ENCODE assay signal across 11 mouse cellular contexts in genomic region chr1:133900825-133901224, GRCm38 (mm10). TPM values are rescaled to one million over a fixed set of nuclear protein-coding genes. Genes with fewer than 3 reads are reported as not detected.
DNase-seq lines count a peak whose midpoint lies in the region; ATAC-seq lines count a peak whose summit lies in the region.
"Had no signal": no experiment of that assay in that cellular context is flagged by ENCODE, and none has a peak within 500 bp of the region (broad histone marks: within the 10 kb centered on the region; RNA-seq: fewer than 3 reads in every experiment).

No protein-coding gene starts in this region.

- no peak for ATAC-seq in CD4-positive, CD25-positive, alpha-beta regulatory T cell, adult 4 months
- ATAC-seq: intestine, embryonic 16.5 days had no signal

- peak; percentile 58 for DNase-seq in testis, postnatal 10 days (ENCODE audit: low spot score)
- DNase-seq in testis, postnatal 14 days (ENCODE audit: low spot score): no peak
- DNase-seq in adrenal gland, postnatal 25 days: peak; percentile 66
- peak; percentile 83 for DNase-seq in cerebellum, adult 9-10 months
- no peak for DNase-seq in embryo, embryonic 11 days
- no peak for DNase-seq in retina, embryonic 14.5 days (ENCODE audit: low spot score)
- DNase-seq: layer of hippocampus, adult 9-11 months; right cerebral cortex, postnatal 14 days; thymus, adult 18-20 months had no signal

RNA-seq across cellular contexts. Expression of gene Optc, which starts 7.0 kb away (rescaled TPM):
- total RNA-seq in adrenal gland, postnatal 25 days (2021): 1.0 and 1.2 TPM in 2 replicates
- polyA plus RNA-seq in CD4-positive, CD25-positive, alpha-beta regulatory T cell, adult 4 months (2017; shearing (Covaris generic)): not detected

RNA-seq across cellular contexts. Expression of gene Prelp, which starts 20.4 kb away (rescaled TPM):
- 38.0 and 39.8 TPM in 2 replicates for total RNA-seq in adrenal gland, postnatal 25 days (2021)
- not detected for polyA plus RNA-seq in CD4-positive, CD25-positive, alpha-beta regulatory T cell, adult 4 months (2017; shearing (Covaris generic))

Comparison
In these comparisons a context has a peak if more than half of its experiments do, and no peak if none do; other contexts are left out.
1. DNase-seq: peak in testis, postnatal 10 days (single experiment), adrenal gland, postnatal 25 days (single experiment) and cerebellum, adult 9-10 months (single experiment); none in testis, postnatal 14 days (single experiment), embryo, embryonic 11 days (single experiment) and retina, embryonic 14.5 days (single experiment).